Mouse (Mus musculus) hindbrain, embryonic 15.5 days (tissue): ENCODE measurements around the gene Tiam1. TPM values are rescaled to one million over a fixed set of nuclear protein-coding genes. Genes with fewer than 3 reads are reported as not detected.

Source experiments
- ATAC-seq: fragments of 200-750 bp; cut with Nextera tagmentation; 2 replicates; pipeline ENCODE4 v1.8.0; 2017; ENCODE audit warnings: low read depth, moderate number of reproducible peaks, moderate TSS enrichment; ENCODE audit not compliant: low FRiP score
- H3K27ac ChIP-seq: fragments of 300-500 bp; sonication (generic); replicated peaks from 2 replicates; pipeline ENCODE4 v1.5.1; 2015; ENCODE audit warnings: mild to moderate bottlenecking, inconsistent platforms
- H3K27me3 ChIP-seq: fragments of 300-500 bp; sonication (generic); 2 replicates; pipeline ENCODE4 v1.6.1; 2015; ENCODE audit warnings: control low read depth, inconsistent platforms
- H3K36me3 ChIP-seq: fragments of 300-500 bp; sonication (generic); 2 replicates; pipeline ENCODE4 v1.6.1; 2015; ENCODE audit warnings: control low read depth, inconsistent platforms
- H3K4me1 ChIP-seq: fragments of 300-500 bp; sonication (generic); replicated peaks from 2 replicates; pipeline ENCODE4 v1.6.1; 2015; ENCODE audit warnings: control low read depth, inconsistent platforms
- H3K4me2 ChIP-seq: fragments of 300-500 bp; sonication (generic); 2 replicates; pipeline ENCODE4 v1.6.1; 2015; ENCODE audit warnings: moderate library complexity, mild to moderate bottlenecking, inconsistent platforms
- H3K4me3 ChIP-seq: fragments of 300-500 bp; sonication (generic); 2 replicates; pipeline ENCODE4 v1.5.1; 2015; ENCODE audit warnings: mild to moderate bottlenecking, inconsistent platforms
- H3K9ac ChIP-seq: fragments of 300-500 bp; sonication (generic); 2 replicates; pipeline ENCODE4 v1.6.1; 2015; ENCODE audit warnings: inconsistent platforms
- H3K9me3 ChIP-seq: fragments of 300-500 bp; sonication (generic); 2 replicates; pipeline ENCODE4 v1.6.1; 2016; ENCODE audit warnings: control low read depth, inconsistent platforms
- WGBS: fragments of 180-500 bp; shearing (Covaris S2); methylation state at CpG from one replicate; pipeline ENCODE4 v1.1.7; 2015; 5-methylcytosine and 5-hydroxymethylcytosine counted together
- polyA plus RNA-seq: library from polyadenylated mRNA; unstranded; fragments of >200 nt; fragmentation: Nextera tagmentation; extraction: Ambion mirVana; gene quantifications from 2 replicates; pipeline ENCODE4 v1.2.1, GENCODE M21; 2015

Gene Tiam1
- polyA plus RNA-seq, 1 experiment from 2014 or later: 23.8 TPM

GRCm38 (mm10) chr16:89739559-89739958, 404.0 kb downstream of the Tiam1 start:
- no peaks in the 10 kb centered on the region for H3K9me3 ChIP-seq
- WGBS: 82% methylated on average over 2 of the region's 2 CpGs
- H3K9ac ChIP-seq: no peak overlapping the region
- ATAC-seq: no peak
- no peak overlapping the region for H3K4me3 ChIP-seq
- H3K27ac ChIP-seq: no peak overlapping the region
- no peaks in the 10 kb centered on the region for H3K27me3 ChIP-seq
- H3K4me2 ChIP-seq: no peak overlapping the region
- H3K36me3 ChIP-seq: no peaks in the 10 kb centered on the region
- H3K4me1 ChIP-seq: 0 out of 2 replicates have a peak, but pooled peaks cover 3% of the 10 kb centered on the region

- 9% methylated on average over 6 of the region's 6 CpGs for WGBS
Observed at GRCm38 (mm10) chr16:89738963-89739362, 404.6 kb downstream of the Tiam1 start.

More at GRCm38 (mm10) chr16:89738963-89739362, 404.6 kb downstream of the Tiam1 start:
- no peak overlapping the region for H3K4me2 ChIP-seq
- no peak overlapping the region for H3K27ac ChIP-seq
- ATAC-seq: no peak
- H3K4me3 ChIP-seq: no peak overlapping the region
- H3K9me3 ChIP-seq: no peaks in the 10 kb centered on the region
- H3K36me3 ChIP-seq: no peaks in the 10 kb centered on the region
- no peak overlapping the region for H3K9ac ChIP-seq
- no peaks in the 10 kb centered on the region for H3K27me3 ChIP-seq
- H3K4me1 ChIP-seq: 0 out of 2 replicates have a peak, but pooled peaks cover 3% of the 10 kb centered on the region

Other genes starting within 250 kb of the Tiam1 start
- gene Sod1, start 77.0 kb upstream of the Tiam1 start, polyA plus RNA-seq: 957 and 969 TPM in 2 replicates
- 25.5 and 29.2 TPM in 2 replicates for gene Scaf4, start 140.7 kb upstream of the Tiam1 start, polyA plus RNA-seq
- 6.3 and 7.1 TPM in 2 replicates for gene Hunk, start 242.2 kb upstream of the Tiam1 start, polyA plus RNA-seq